Mouse (Mus musculus) ovary, postnatal 36 days (tissue): ENCODE results near the gene D730048I06Rik.
"Not testable (repeated sequence)": the region's sequence is repeated elsewhere in the genome, so short reads cannot be mapped to it uniquely, and the experiment has no call there.

Experiments
- DNase-seq: peaks from one replicate; pipeline ENCODE4 v3.0.0; 2022; ENCODE audit warnings: low spot score, mixed read lengths

D730048I06Rik gene

GRCm38 (mm10) chr9:35790001-35790400 is at the start of gene D730048I06Rik, which contains the start of gene Gm27235:
Gene D730048I06Rik, minus strand, starts transcription at chr9:35790112.
Gene Gm27235, minus strand, starts transcription at chr9:35790101.
- no peak for DNase-seq

DNA sequence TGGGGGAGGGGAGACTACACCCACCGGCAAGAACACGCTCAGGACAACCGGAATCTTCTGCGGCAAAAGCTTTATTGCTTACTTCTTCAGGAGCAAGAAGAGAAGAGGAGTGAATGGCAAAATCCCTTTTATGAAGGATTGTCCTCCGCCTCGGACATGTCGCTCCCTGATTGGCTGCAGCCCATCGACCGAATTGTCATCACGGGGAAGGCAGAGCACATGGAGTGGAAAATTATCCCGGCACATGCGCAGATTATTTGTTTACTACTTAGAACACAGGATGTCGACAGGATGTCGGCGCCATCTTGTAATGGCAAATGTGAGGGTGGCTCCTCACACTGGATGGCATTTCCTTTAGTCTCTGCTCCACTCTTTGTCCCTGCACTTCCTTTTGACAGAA is 28.0 kb upstream of the D730048I06Rik start:
- not testable (repeated sequence) for DNase-seq

- no peak for DNase-seq
Measured at GRCm38 (mm10) chr9:35798146-35798545, 8.2 kb upstream of the D730048I06Rik start.

- DNase-seq = no peak
Measured at GRCm38 (mm10) chr9:35778009-35778408, 11.9 kb downstream of the D730048I06Rik start, which contains the start of gene Gm17727. Gene Gm17727, minus strand, starts transcription at chr9:35778109.

GRCm38 (mm10) chr9:35756843-35757242 is 33.1 kb downstream of the D730048I06Rik start:
- DNase-seq = no peak

GRCm38 (mm10) chr9:35740749-35741148 is 49.2 kb downstream of the D730048I06Rik start, which contains the start of gene Gm17677:
Gene Gm17677, plus strand, starts transcription at chr9:35741049.
- no peak for DNase-seq
